Mouse (Mus musculus) ES-E14 (cell line): ENCODE data around the gene Shisa7. TPM values are rescaled to one million over a fixed set of nuclear protein-coding genes. Genes with fewer than 3 reads are reported as not detected.

ENCODE experiments used
- DNase-seq: peaks from one replicate; pipeline ENCODE4 v3.0.0-alpha.2; 2013; ENCODE audit warnings: low read depth, low spot score
- H3K27ac ChIP-seq: 2 replicates; pipeline ENCODE4 v1.5.1; 2012; ENCODE audit warnings: low read depth, mild to moderate bottlenecking, low read length, moderate library complexity, mixed read lengths; ENCODE audit not compliant: poor library complexity, insufficient read depth, severe bottlenecking
- H3K36me3 ChIP-seq: 2 replicates; pipeline ENCODE4 v1.6.1; 2012; ENCODE audit warnings: mild to moderate bottlenecking, low read length, moderate library complexity, mixed read lengths; ENCODE audit not compliant: control insufficient read depth, poor library complexity, insufficient read depth, severe bottlenecking
- H3K4me1 ChIP-seq, 2 experiments: fragments of 150-350 bp in 1 of 2; sonication (generic) in 1 of 2; 2 replicates each; pipeline ENCODE4 v1.6.1; 2012; ENCODE audit warnings: low read length in 2 of 2, mild to moderate bottlenecking in 1 of 2, mixed read lengths in 1 of 2; ENCODE audit not compliant: control insufficient read depth in 2 of 2, insufficient read depth in 2 of 2, poor library complexity in 1 of 2
- H3K4me3 ChIP-seq, 2 experiments: fragments of 150-350 bp in 1 of 2; sonication (generic) in 1 of 2; 2 replicates each; pipeline ENCODE4 v1.5.1; 2012; ENCODE audit warnings: low read length in 2 of 2, low read depth in 1 of 2, mild to moderate bottlenecking in 1 of 2, mixed read lengths in 1 of 2; ENCODE audit not compliant: insufficient read depth in 1 of 2, poor library complexity in 1 of 2, severe bottlenecking in 1 of 2
- H3K9ac ChIP-seq: 2 replicates; pipeline ENCODE4 v1.6.1; 2012; ENCODE audit warnings: low read depth, mild to moderate bottlenecking, low read length, mixed read lengths; ENCODE audit not compliant: poor library complexity, insufficient read depth, severe bottlenecking
- H3K9me3 ChIP-seq: fragments of 150-350 bp; sonication (generic); 2 replicates; pipeline ENCODE4 v1.6.1; 2012; ENCODE audit warnings: low read depth, mild to moderate bottlenecking, low read length; ENCODE audit not compliant: control insufficient read depth, insufficient read depth
- CHD2 ChIP-seq: IDR thresholded peaks from 2 replicates; pipeline ENCODE4 v1.6.1; 2014; ENCODE audit warnings: mild to moderate bottlenecking, low read depth, low read length, inconsistent platforms
- HCFC1 ChIP-seq: IDR thresholded peaks from 2 replicates; pipeline ENCODE4 v1.6.1; 2012; ENCODE audit warnings: low read length, inconsistent platforms, borderline replicate concordance; ENCODE audit not compliant: insufficient read depth
- MAFK ChIP-seq: IDR thresholded peaks from 2 replicates; pipeline ENCODE4 v1.6.1; 2014; ENCODE audit warnings: mild to moderate bottlenecking, low read depth, low read length, inconsistent platforms; ENCODE audit not compliant: insufficient read depth
- ZC3H11A ChIP-seq: IDR thresholded peaks from 2 replicates; pipeline ENCODE4 v1.6.1; 2012; ENCODE audit warnings: low read depth, mild to moderate bottlenecking, inconsistent platforms, low read length, borderline replicate concordance
- ZNF384 ChIP-seq: IDR thresholded peaks from 2 replicates; pipeline ENCODE4 v1.6.1; 2012; ENCODE audit warnings: low read depth, low read length, inconsistent platforms
- in situ Hi-C, 2 experiments: fragments of 600-800 bp; cut with MboI; formaldehyde crosslinking; loops; one replicate each; pipeline ENCODE4 v1.15.1; 2025; ENCODE audit warnings: low sequenced_read_pairs in 2 of 2, inconsistent platforms in 1 of 2; ENCODE audit not compliant: unreplicated experiment in 2 of 2
- total RNA-seq: library from RNA; depleted of rRNA; stranded (reverse); fragments of 300-350 nt; gene quantifications from 2 replicates; pipeline ENCODE4 v1.2.3, GENCODE M21; 2012

Gene Shisa7
- total RNA-seq, 1 experiment: 6.9 TPM

DNA sequence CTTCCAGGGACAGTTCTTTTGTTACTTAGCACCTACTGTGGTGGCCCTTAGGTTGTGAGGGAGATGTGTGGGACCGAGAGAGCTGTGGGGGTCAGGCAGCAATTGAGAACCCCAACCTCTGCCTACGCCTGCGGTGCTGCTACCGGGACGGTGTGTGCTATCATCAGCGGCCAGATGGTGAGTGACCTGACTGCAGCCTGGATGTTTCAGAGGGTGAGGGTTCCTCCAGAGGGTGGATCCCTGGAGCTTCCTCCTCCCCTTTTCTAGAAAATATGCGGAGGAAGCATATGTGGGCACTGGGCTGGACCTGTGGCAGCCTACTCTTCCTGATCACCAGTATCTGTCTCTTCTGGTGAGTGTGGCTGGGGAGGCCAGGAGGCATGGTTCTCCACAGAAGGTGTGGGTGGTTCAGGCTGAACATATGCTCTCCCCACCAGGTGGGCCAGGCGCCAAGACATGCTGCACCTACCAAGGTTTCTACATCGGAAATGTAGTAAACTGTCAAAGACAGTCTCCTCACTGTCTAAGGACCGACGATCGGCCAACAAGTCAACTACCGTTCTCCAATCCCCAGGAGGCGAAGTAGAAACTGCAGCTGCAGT is 60.7 kb downstream of the Shisa7 start:
- DNase-seq: no peak
- Histone ChIP-seq H3K4me1 (peaks cover 0 to 4% of the 10 kb centered on the region in 2 experiments; a peak in 1 of 4 replicates), H3K9ac (no peak overlapping the region), H3K27ac (no peak overlapping the region), H3K9me3 (no peaks in the 10 kb centered on the region), H3K36me3 (peaks cover 10% of the 10 kb centered on the region; the same call in 1 of the 2 replicates), H3K4me3 (no peak overlapping the region)
- in situ Hi-C loops: no loop called here
- TF ChIP-seq MAFK (no peak), ZNF384 (no peak), HCFC1 (no peak), CHD2 (no peak), ZC3H11A (no peak)

DNA sequence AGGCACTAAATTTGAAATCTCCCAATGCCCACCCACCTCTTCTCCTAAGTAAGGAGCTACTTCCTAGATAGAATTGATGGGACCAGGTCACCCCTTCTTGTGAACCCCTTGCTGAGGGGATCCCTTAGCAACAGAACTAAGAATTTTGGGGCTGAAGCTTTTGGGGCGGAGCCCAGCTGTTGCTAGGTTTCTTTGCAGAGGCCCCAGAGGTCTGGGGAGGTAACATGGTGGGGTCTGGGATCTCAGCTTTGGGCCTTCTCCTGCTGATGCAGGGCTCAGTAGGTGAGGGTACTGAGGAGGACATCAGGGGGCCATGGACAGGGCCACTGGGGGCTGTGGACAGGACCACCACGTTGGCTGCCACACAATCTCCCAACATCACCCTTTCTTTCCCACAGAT is 61.7 kb downstream of the Shisa7 start, which contains the start of the genes Il11 and Tmem190:
TSS of gene Il11 (minus strand) at position 101 of the 400 bp plus-strand sequence.
TSS of gene Tmem190 (plus strand) at position 179 of the 400 bp plus-strand sequence.
- in situ Hi-C loops: no loop called here
- Histone ChIP-seq H3K9ac (no peak within 1 kb of the TSS), H3K9me3 (no peaks in the 10 kb centered on the region), H3K27ac (no peak within 1 kb of the TSS), H3K4me3 (no peak within 1 kb of the TSS), H3K4me1 (peaks cover 2 to 6% of the 10 kb centered on the region in 2 experiments; a peak in 2 of 4 replicates), H3K36me3 (peaks cover 10% of the 10 kb centered on the region; the same call in 1 of the 2 replicates)
- TF ChIP-seq HCFC1 (no peak), MAFK (no peak), CHD2 (no peak), ZC3H11A (no peak), ZNF384 (no peak)
- no peak for DNase-seq

DNA sequence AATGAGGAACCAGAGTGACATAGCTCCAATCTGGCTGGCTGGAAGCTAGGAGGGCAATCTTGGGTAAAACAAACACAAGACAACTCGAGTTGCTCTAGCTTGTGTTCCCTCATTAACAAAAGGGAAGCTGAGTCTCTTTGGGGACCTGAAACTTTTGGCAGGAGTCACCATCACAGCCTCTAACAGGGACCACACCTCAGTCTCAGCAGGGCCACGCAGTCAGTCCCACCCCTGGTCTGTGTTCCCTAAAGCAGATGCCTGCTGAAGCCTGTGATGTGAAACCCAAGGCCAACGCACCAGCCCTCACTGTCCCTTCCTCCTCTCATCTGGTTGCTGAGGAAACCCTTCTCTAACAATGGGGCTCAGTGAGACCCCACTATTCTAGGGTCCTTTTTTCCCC is 62.4 kb downstream of the Shisa7 start:
- Histone ChIP-seq H3K27ac (no peak overlapping the region), H3K4me1 (peaks cover 2 to 10% of the 10 kb centered on the region in 2 experiments; a peak in 2 of 4 replicates), H3K36me3 (peaks cover 10% of the 10 kb centered on the region; the same call in 1 of the 2 replicates), H3K9ac (no peak overlapping the region), H3K9me3 (no peaks in the 10 kb centered on the region), H3K4me3 (no peak overlapping the region)
- TF ChIP-seq ZNF384 (no peak), HCFC1 (no peak), MAFK (no peak), CHD2 (no peak), ZC3H11A (no peak)
- in situ Hi-C loops: no loop called here
- DNase-seq: no peak

DNA sequence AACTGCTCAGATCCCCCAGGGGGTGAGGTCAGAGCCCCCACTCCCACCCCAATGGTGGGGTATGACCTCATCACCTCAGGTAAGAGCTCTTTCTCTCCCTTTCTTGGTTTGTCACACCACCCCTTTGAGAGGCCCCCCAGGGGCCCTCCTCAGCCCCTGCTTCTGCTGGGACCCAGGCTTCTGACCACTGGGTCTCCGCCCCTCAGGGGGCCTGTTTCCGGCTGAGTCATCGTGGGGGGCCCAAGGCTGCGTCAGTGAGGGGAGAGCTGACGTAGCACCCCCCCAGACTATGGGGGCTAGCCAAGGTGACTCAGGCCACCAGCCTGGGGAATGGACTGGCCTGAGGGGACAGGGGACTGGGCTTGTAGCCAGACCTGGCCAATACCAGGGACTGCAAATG is 64.6 kb downstream of the Shisa7 start:
- in situ Hi-C loops: no loop called here
- H3K9ac ChIP-seq: no peak overlapping the region
- H3K4me1 ChIP-seq: peaks cover 5 to 10% of the 10 kb centered on the region in 2 experiments; a peak in 3 of 4 replicates
- H3K36me3 ChIP-seq: peaks cover 7% of the 10 kb centered on the region; the same call in 1 of the 2 replicates
- TF ChIP-seq ZC3H11A (no peak), CHD2 (no peak), MAFK (no peak)
- no peak overlapping the region for H3K27ac ChIP-seq
- H3K4me3 ChIP-seq: no peak overlapping the region
- H3K9me3 ChIP-seq: no peaks in the 10 kb centered on the region
- no peak for DNase-seq
